ENCODE assay signal across 8 mouse cellular contexts in genomic region chr2:155751014-155751786, GRCm38 (mm10). TPM values are rescaled to one million over a fixed set of nuclear protein-coding genes. Genes with fewer than 3 reads are reported as not detected.
DNase-seq lines count a peak whose midpoint lies in the region; ATAC-seq and TF ChIP-seq lines count a peak whose summit lies in the region.

Gene Procr, plus strand, starts transcription at chr2:155751117.

- H3K4me3 ChIP-seq in ES-Bruce4 (ENCODE audit: low read depth, low read length) = peak within 1 kb of the TSS; percentile 43
- peak within 1 kb of the TSS; percentile 32 for H3K4me3 ChIP-seq in hindbrain, embryonic 15.5 days
- peak within 1 kb of the TSS; percentile 40 for H3K4me3 ChIP-seq in liver, embryonic 12.5 days
- peak within 1 kb of the TSS; percentile 20 for H3K4me3 ChIP-seq in myocyte

- DNase-seq in adrenal gland, postnatal 4 days (ENCODE audit: low spot score in 2 of 2) = no peak
- DNase-seq in gastrocnemius, postnatal 10 days = peak; percentile 37
- no peak for DNase-seq in frontal cortex, adult 2 months (ENCODE audit: extremely low spot score in 1 of 2, low spot score in 1 of 2)

- TF ChIP-seq EP300 in ES-Bruce4 (IDR thresholded peaks at IDR 0.05; ENCODE audit: insufficient read depth, low read depth, low read length) = no peak

- no peaks in the 10 kb centered on the region for H3K27me3 ChIP-seq in ES-Bruce4 (ENCODE audit: control insufficient read depth, insufficient read depth, low read length, poor library complexity, severe bottlenecking)
- peaks cover 7% of the 10 kb centered on the region; the same call in 1 of the 2 replicates for H3K27me3 ChIP-seq in hindbrain, embryonic 15.5 days
- H3K27me3 ChIP-seq in liver, embryonic 12.5 days (replicated peaks) = peaks cover 63% of the 10 kb centered on the region
- peaks cover 10% of the 10 kb centered on the region for H3K27me3 ChIP-seq in myocyte (ENCODE audit: control insufficient read depth, insufficient read depth, insufficient read length)

- no peak within 1 kb of the TSS for H3ac ChIP-seq in myocyte (ENCODE audit: control insufficient read depth, insufficient read length)

- TF ChIP-seq POLR2A in ES-Bruce4 (IDR thresholded peaks at IDR 0.05; ENCODE audit: insufficient read depth, low read length) (no peak), myocyte (IDR thresholded peaks at IDR 0.05; ENCODE audit: insufficient read length, low read depth) (no peak)

- H3K4me1 ChIP-seq in ES-Bruce4 (ENCODE audit: control insufficient read depth, insufficient read depth, low read length) = no peaks in the 10 kb centered on the region
- H3K4me1 ChIP-seq in hindbrain, embryonic 15.5 days (replicated peaks) = peaks cover 6% of the 10 kb centered on the region; the same call in 1 of the 2 replicates
- 0 out of 2 replicates have a peak, but pooled peaks cover 11% of the 10 kb centered on the region for H3K4me1 ChIP-seq in liver, embryonic 12.5 days

- TF ChIP-seq CTCF in ES-Bruce4 (IDR thresholded peaks at IDR 0.05; ENCODE audit: low read depth, low read length) = no peak

- H3K27ac ChIP-seq in ES-Bruce4 (ENCODE audit: insufficient read depth, low read length) = no peak within 1 kb of the TSS
- no peak within 1 kb of the TSS for H3K27ac ChIP-seq in hindbrain, embryonic 15.5 days (replicated peaks)
- no peak within 1 kb of the TSS for H3K27ac ChIP-seq in liver, embryonic 12.5 days

- H3K9ac ChIP-seq in ES-Bruce4 (ENCODE audit: low read depth, poor library complexity, severe bottlenecking) = peak within 1 kb of the TSS; percentile 49
- peak within 1 kb of the TSS; percentile 25; the same call in 1 of the 2 replicates for H3K9ac ChIP-seq in hindbrain, embryonic 15.5 days
- H3K9ac ChIP-seq in liver, embryonic 12.5 days = no peak within 1 kb of the TSS

- H3K36me3 ChIP-seq in ES-Bruce4 (ENCODE audit: control insufficient read depth, insufficient read depth, low read length, poor library complexity, severe bottlenecking) (no peaks in the 10 kb centered on the region), myocyte (ENCODE audit: control insufficient read depth, insufficient read depth) (no peaks in the 10 kb centered on the region)
- no peaks in the 10 kb centered on the region for H3K36me3 ChIP-seq in hindbrain, embryonic 15.5 days
- H3K36me3 ChIP-seq in liver, embryonic 12.5 days = no peaks in the 10 kb centered on the region

- WGBS in hindbrain, embryonic 15.5 days = 4% methylated on average over 25 of the region's 25 CpGs
- WGBS in liver, embryonic 12.5 days (ENCODE audit: insufficient replicate concordance) = 2% methylated on average over 25 of the region's 25 CpGs

- ATAC-seq in hindbrain, embryonic 15.5 days (ENCODE audit: low FRiP score, low read depth) = no peak
- no peak for ATAC-seq in liver, embryonic 12.5 days
- no peak for ATAC-seq in cerebellum, adult (ENCODE audit: insufficient number of reproducible peaks, low FRiP score, low TSS enrichment)

- H3K79me2 ChIP-seq in myocyte (ENCODE audit: control insufficient read depth, insufficient read depth) = no peaks in the 10 kb centered on the region

- no peaks in the 10 kb centered on the region for H3K9me3 ChIP-seq in ES-Bruce4 (replicated peaks; ENCODE audit: control insufficient read depth, insufficient read depth, low read length, poor library complexity, severe bottlenecking)
- no peaks in the 10 kb centered on the region for H3K9me3 ChIP-seq in hindbrain, embryonic 15.5 days
- no peaks in the 10 kb centered on the region for H3K9me3 ChIP-seq in liver, embryonic 12.5 days (replicated peaks)

- H3K4me2 ChIP-seq in hindbrain, embryonic 15.5 days = peak within 1 kb of the TSS; percentile 59
- H3K4me2 ChIP-seq in liver, embryonic 12.5 days = peak within 1 kb of the TSS; percentile 60
- H3K4me2 ChIP-seq in myocyte (ENCODE audit: low read depth) = peak within 1 kb of the TSS; percentile 84

TF ChIP-seq in myocyte, 11 proteins besides CTCF, POLR2A, EP300 and RAD21:
- TF ChIP-seq CEBPB (IDR thresholded peaks at IDR 0.05; ENCODE audit: insufficient read depth, poor library complexity, severe bottlenecking) = no peak
- TF ChIP-seq MYOG (IDR thresholded peaks at IDR 0.05; ENCODE audit: control insufficient read depth in 1 of 3, insufficient read depth in 1 of 3, insufficient read length in 2 of 3, low read depth in 2 of 3) = no peak
- TF ChIP-seq MAX (IDR thresholded peaks at IDR 0.05; ENCODE audit: low read depth) = no peak
- no peak for TF ChIP-seq REST (IDR thresholded peaks at IDR 0.05; ENCODE audit: insufficient read depth, insufficient read length)
- no peak for TF ChIP-seq TCF12 (IDR thresholded peaks at IDR 0.05; ENCODE audit: insufficient read depth, poor library complexity, severe bottlenecking)
- TF ChIP-seq TCF3 (IDR thresholded peaks at IDR 0.05; ENCODE audit: insufficient read length, low read depth) = no peak
- no peak for TF ChIP-seq MYOD1 (IDR thresholded peaks at IDR 0.05; ENCODE audit: control insufficient read depth in 1 of 3, insufficient read length in 2 of 3, low read depth in 2 of 3)
- TF ChIP-seq E2F4 (IDR thresholded peaks at IDR 0.05; ENCODE audit: insufficient read depth) = no peak
- no peak for TF ChIP-seq POLR2AphosphoS2 (IDR thresholded peaks at IDR 0.05; ENCODE audit: insufficient read length, low read depth)
- no peak for TF ChIP-seq USF1 (IDR thresholded peaks at IDR 0.05; ENCODE audit: low read depth)
- TF ChIP-seq SRF (IDR thresholded peaks at IDR 0.05; ENCODE audit: control insufficient read depth, insufficient read length, low read depth) = no peak

RNA-seq across cellular contexts. Expression of gene Procr, which starts in this region (rescaled TPM):
- polyA plus RNA-seq in ES-Bruce4 (2011; ENCODE audit: insufficient read depth, insufficient read length, low read depth, missing spikeins) (4.7 and 6.6 TPM in 2 replicates), myocyte (2012; fragmentation: generic; extraction: Trizol) (2.7 TPM)
- 10 to 100 TPM; 30.2 to 32.7 TPM for total RNA-seq in adrenal gland, postnatal 4 days (2021)
- total RNA-seq in gastrocnemius, postnatal 10 days (2021) = 10 to 100 TPM; 11.7 to 11.9 TPM
- polyA plus RNA-seq in hindbrain, embryonic 15.5 days (2015; fragmentation: Nextera tagmentation; extraction: Ambion mirVana) = 2.9 and 4.1 TPM in 2 replicates
- 1.2 and 1.5 TPM in 2 replicates for polyA plus RNA-seq in liver, embryonic 12.5 days (2016; fragmentation: Nextera tagmentation; extraction: Ambion mirVana)
- polyA plus RNA-seq in frontal cortex, adult 2 months (2012; rRNA removed) = 1.5 and 2.6 TPM in 2 replicates
